Mouse (Mus musculus) erythroblast, adult 5-6 weeks (primary cell): Measurements from ENCODE around the gene Rhebl1. TPM values are rescaled to one million over a fixed set of nuclear protein-coding genes. Genes with fewer than 3 reads are reported as not detected.
A peak's percentile ranks its signal among the peaks of the same experiment; 100 is the strongest.

Source experiments
- ATAC-seq: replicated peaks from 2 replicates; pipeline ENCODE4 v1.8.0; 2016; ENCODE audit warnings: moderate number of reproducible peaks, mild to moderate bottlenecking, moderate TSS enrichment, inconsistent platforms; ENCODE audit not compliant: poor library complexity, low FRiP score, severe bottlenecking
- total RNA-seq, 2 experiments: library from RNA; stranded (forward) in 1 of 2; stranded (reverse) in 1 of 2; fragments of 150-400 nt in 1 of 2; fragments of 200-764, 138-1000 nt in 1 of 2; gene quantifications; 2 replicates each; pipeline versions ENCODE4 v1.2.3 to v1.2.4; 2015 to 2017; ENCODE audit warnings: low replicate concordance in 2 of 2

The Rhebl1 gene
- total RNA-seq, 2 experiments from 2014 or later = 1.8 TPM; not detected in 1

- ATAC-seq = no peak
Observed at GRCm38 (mm10) chr15:98853161-98853937, 41.0 kb downstream of the Rhebl1 start.

DNA sequence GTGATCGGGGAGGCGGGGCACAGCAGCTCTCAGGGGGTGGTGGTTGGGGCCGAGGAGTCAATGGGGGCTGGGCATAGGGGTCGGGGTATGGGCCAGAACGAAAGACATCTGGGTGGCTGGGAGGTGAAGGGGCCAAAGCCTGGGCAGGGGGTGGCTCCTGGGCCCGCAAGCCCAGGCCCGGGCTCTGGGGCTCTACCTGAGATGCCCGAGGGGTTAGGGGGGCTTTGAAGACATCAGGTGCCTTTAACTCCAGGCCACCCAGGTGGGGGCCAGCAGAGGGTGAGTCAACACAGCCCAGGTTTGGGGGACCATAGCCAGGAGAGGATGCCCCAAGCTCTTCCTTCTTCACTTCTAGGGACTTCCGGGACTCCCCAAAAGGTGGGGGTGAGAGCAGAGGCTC, 41.6 kb downstream of the Rhebl1 start:
- ATAC-seq = no peak

GRCm38 (mm10) chr15:98852071-98852470, 42.3 kb downstream of the Rhebl1 start:
- no peak for ATAC-seq

DNA sequence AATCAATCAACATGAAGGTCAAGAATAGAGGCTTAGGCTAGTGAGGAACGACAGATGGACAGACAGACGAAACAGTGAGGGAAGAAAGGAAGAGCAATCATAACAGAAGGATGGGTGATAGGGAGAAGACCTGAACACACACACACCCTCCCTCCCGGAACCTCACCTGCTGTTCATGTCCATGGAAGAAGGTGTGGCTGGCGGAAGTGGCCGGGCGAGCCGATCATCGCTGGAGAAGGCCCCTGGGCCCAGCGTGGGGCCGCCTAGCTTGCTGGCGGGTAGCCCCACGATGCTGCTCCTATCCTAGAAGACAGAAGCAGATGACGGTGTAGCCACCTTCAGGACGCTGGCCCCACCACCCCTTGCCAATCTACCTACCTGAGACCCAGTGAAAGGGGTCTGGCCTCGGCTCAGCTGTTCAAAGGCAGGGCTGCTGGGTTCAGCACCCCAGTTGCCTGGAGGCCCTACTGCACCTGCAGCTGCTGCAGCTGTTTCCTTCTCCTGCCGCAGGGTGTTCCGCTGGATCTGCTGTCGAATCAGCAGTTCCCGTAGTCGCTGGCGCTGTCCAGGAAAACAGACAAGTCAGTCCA, 43.0 kb downstream of the Rhebl1 start:
- ATAC-seq = no peak

DNA sequence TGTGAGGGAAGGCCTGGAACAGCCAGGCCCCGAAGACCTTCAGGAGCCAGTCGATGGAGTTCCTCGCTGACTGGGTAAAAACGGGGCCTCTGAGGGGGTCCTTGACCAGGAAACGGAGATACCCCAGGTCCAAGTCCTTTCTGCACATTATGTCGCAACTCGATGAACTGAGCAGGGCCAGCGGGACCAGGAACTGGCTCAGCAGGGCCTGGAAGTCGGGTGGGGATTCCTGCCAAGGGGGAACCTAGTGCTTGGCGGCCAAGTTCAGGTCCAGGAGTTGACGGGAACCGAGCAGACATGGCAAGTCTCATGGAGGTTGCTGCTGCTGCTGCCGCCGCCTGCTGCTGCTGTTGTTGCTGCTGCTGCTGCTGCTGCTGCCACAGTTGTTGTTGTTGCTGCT, 43.7 kb downstream of the Rhebl1 start:
- no peak for ATAC-seq

- no peak for ATAC-seq
Observed at GRCm38 (mm10) chr15:98849956-98850600, 44.3 kb downstream of the Rhebl1 start.

- ATAC-seq = no peak
Observed at GRCm38 (mm10) chr15:98849165-98849564, 45.2 kb downstream of the Rhebl1 start.

DNA sequence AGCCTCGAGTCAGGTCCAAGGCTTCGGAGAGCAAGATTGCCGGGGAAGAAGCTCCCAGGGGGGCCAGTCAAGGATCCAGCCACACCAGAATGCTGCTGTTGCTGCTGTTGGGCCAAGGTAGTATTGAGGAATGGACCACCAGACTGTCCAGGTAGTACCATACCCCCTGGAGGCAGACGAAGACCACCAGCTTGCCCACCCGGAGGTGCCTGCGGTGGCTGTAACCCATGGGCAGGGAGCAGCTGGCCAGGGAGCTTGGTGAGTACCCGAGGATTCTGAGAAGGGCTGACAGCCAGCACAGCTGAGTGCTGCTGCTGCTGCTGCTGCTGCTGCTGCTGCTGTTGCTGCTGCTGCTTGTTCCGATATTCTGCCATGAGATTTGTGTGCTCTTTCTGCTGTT, 48.2 kb downstream of the Rhebl1 start:
- no peak for ATAC-seq

DNA sequence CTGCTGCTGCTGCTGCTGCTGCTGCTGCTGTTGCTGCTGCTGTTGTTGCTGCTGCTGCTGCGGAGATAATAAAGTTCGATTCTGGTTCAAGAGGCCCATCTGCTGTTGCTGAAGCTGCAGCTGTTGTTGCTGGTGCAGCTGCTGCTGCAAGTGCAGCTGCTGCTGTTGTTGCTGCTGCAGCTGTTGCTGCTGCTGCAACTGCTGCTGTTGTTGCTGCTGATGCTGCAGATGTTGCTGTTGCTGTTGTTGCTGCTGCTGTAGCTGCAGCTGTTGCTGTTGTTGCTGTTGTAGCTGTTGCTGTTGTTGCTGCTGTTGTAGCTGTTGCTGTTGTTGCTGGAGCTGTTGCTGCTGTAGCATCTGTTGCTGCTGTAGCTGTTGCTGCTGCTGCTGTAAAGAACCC, 49.2 kb downstream of the Rhebl1 start:
- no peak for ATAC-seq

- ATAC-seq = no peak
Observed at GRCm38 (mm10) chr15:98843595-98844223, 50.6 kb downstream of the Rhebl1 start.

DNA sequence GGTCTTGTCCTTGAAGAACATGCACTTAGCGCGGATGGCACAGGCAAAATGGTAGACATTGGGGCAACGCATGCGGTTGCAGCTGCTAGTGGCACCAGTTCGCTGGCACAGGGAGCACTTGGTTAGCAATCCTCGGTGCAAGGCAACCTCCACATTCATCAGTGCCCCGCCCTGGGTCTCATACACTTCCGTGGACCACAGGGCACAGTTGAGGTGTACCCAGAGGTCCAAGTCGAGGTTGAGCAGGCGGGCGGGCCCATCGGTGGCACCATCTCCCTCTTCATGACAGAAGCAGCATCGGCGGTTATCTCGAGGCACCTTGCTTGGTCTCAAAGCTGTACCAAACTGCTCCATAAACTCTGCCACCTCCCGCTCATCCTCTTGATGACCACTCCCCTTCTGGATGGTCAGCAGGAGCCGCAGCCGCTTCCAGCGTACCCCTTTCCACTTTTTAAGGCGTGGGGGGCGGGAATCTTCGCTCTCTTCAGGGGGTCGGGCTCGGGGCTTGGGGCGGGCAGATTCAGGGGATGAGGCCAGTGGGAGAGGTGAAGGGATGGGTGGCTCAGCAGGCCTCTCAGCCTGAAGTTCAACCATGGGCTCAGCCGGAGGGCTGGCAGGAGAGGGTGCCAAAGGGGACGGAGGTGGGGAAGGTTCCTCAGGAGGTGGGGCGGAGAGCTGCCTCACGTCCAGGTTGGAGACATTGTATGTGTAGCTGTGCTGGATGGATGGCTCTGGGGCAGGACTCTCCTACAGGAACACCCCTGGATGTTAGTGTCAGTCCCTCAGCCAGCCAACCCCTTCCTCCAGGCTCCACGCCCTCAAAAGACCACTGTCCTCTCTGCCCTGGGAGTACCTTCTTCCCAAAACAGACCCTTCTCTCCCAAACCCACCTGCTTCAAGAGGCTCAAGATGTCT, 54.4 kb downstream of the Rhebl1 start:
- no peak for ATAC-seq

GRCm38 (mm10) chr15:98839161-98839560, 55.2 kb downstream of the Rhebl1 start:
- no peak for ATAC-seq

DNA sequence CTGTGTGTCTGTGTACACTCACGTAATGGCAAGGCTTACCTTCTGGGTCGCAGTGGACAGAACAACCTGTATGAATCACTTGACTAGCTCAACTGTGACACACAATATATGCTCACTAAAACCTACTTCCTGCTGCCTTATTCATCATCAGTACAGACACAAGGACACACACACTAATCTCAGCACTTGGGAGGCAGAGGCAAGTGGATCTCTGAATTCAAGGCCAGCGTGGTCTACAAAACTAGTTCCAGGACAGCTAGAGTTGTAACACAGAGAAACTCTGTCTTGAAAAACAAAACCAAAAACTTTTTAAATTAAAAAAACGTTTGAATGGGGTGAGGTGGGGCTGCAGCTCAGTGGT, 56.6 kb downstream of the Rhebl1 start:
- peak; percentile 41; the same call in 1 of the 2 replicates for ATAC-seq

DNA sequence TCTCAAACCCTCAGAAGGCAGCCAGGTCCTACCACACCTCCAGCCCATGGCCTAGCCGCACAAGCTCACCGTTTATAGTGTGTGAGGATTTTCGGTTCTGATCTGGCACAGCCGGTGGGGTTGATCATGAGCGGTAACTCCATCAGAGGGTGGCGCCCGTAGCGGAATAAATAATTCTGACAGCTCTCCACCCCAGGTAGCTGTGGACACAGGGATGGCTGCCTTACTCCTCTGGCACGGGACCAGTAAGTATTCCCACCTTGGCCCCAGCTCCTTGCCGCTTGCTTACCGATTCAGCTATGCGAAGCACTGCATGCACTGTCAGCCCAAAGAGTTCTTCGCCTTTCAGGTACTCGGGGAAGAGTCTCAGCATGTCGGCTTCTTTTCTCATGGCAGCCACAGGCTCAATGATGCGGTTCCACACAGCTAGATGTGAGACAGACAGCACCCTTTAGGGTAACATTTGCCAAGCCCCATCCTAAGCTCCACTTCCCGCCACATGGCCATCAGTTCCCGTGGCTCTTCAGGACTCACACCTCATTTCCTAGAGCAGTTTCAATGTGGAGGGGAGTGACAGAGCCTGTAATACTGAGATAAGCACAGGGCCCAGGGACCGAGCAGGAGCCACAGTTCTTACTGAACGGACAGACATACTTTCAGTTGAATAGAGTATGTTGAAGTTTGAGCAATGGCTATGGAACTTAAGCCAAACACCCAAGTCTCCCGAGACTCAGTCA, 57.2 kb downstream of the Rhebl1 start:
- peak; percentile 86 for ATAC-seq

DNA sequence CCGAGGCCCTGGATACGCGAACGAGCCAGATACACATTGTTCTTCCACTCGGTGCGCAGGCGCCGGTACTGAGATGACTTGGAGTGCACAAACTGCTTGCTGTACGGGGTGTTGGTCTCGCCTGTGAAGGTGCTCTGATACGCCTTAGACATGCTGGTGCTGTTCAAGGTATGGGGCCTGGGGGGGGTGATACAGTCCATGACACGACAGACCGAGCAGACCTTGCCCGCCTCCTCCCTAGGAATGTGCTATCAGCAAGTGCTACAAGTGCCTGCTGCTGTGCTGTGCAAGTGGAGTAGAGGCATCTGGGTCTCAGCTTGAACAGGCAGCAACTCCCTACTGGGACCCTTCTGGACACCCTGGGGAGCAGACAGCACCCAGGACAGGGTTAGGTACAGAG, 59.0 kb downstream of the Rhebl1 start:
- no peak for ATAC-seq

DNA sequence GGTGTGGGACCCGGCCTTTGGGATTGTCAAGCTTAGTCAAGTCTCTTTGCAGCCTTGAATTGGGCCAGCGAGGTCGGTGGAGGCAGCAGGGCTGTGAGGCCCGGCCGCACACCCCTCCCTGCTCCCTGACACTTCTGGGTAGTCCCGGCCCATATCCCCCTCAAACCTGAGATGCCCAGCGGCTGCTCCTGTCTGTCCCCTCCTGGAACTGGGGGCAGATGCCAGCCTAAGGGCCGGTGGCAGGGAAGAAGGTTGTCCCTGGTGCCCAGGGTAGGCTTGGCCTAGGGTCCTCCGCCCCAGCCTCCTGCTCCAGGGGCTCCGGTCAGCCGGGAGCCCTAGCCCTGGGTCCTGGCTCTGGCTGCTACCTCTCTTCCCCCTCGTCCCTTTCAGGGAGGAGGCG, 60.3 kb downstream of the Rhebl1 start:
- ATAC-seq = no peak

DNA sequence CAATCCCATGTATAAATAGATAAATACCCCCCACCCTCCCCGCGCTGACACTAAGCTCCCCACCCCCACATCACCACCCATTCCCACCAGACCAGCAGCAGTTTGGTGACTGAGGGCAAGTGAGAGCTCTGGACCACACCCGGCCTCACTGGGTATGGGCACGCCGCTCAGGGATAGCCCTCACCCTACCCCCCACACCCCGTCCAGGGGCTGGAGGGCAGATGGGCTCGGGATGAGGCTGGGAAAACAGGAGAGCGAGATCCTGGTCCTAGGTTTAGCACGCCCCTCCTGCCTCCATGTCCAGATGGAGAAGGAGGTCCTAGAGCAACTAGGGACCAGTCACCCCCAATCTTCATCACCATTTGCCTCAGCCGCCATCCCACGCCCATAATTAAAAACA, 61.1 kb downstream of the Rhebl1 start:
- no peak for ATAC-seq

GRCm38 (mm10) chr15:98832161-98833058, 61.9 kb downstream of the Rhebl1 start:
- no peak for ATAC-seq
